Mouse (Mus musculus) megakaryocyte, adult 5-6 weeks (primary cell): ENCODE measurements at regions not wholly inside any gene's neighbourhood (a gene's known extent, or its start where the extent isn't known, plus 50 kb on each side); places are given as distances from the start of the nearest gene placed in this dataset.

Source experiments
- ATAC-seq: 2 replicates; pipeline ENCODE4 v1.8.0; 2016; ENCODE audit warnings: mild to moderate bottlenecking, inconsistent platforms; ENCODE audit not compliant: poor library complexity, severe bottlenecking

DNA sequence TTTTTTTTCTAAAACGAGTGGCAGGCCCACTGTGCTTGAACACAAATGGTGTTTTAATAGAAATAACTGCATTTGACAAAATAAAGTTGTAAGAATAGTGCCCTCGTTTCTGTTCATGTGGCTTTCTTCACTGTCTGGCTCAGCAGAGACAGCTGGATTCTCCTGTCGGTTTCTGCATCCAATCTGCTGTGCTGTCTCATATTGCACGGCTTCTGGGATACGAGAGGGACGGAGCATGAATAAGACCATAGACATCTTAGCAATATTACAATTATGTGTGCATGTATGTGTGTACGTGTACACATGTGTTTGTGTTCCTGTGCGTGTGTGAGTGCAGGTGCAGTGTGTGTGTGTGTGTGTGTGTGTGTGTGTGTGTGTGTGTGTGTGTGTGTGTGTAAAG lies 54.7 kb upstream of the Lrfn2 start:
- no peak for ATAC-seq

DNA sequence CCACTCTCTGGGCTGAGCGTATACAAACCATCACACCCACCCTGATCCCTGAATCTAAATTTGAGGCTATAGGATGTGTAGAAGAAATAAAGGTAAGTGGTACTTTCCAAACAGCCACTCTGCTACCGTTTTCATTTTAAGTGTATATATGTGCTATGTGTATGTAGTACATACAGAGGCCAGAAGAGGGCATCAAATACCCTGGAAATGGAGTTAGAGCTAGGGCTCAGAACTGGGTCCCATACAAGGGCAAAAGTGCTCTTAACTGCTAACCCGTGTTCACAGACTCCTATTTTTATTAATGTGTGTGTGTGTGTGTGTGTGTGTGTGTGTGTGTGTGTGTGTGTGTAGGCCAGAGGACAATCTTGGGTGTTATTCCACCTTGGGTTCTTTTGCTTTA lies 51.6 kb upstream of the Lrfn2 start:
- no peak for ATAC-seq

DNA sequence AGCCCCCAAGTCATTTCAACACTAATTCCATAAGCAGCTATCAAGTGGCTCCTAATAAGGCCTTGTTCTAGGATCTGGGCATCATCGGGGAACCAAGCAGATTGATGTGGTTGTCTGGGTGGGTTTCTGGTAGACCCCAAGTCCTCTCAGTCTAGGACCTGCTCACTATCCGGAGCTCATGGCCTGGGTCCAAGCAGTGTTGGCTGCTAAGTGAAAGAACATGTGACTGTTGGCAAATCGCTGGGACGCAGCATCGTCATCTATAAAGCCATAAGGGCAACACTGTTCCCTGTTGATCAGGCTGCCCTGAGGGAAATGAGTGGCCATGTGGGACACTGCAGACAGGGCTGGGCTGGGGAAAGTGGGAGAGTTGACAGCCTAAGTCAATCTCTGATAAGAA lies 50.2 kb upstream of the Lrfn2 start:
- ATAC-seq, result no peak
